Mouse (Mus musculus) retina, adult 2 months (tissue): ENCODE results near the gene Gm21190.
"Not testable (repeated sequence)": the region's sequence is repeated elsewhere in the genome, so short reads cannot be mapped to it uniquely, and the experiment has no call there.

Experiments used
- DNase-seq: peaks from one replicate; pipeline ENCODE4 v3.0.0-alpha.2; 2012; ENCODE audit warnings: low read depth, low spot score

The Gm21190 gene

GRCm38 (mm10) chr5:15529122-15529521 is at the start of gene Gm21190:
Gene Gm21190, minus strand, starts transcription at chr5:15529222.
- DNase-seq = not testable (repeated sequence)

- DNase-seq = not testable (repeated sequence)
Observed at GRCm38 (mm10) chr5:15577033-15577432, 48.0 kb upstream of the Gm21190 start, which contains the start of gene Gm21083. Gene Gm21083, plus strand, starts transcription at chr5:15577333.

- not testable (repeated sequence) for DNase-seq
Observed at GRCm38 (mm10) chr5:15573735-15574134, 44.7 kb upstream of the Gm21190 start.

- DNase-seq = not testable (repeated sequence)
Observed at GRCm38 (mm10) chr5:15561425-15562264, 32.6 kb upstream of the Gm21190 start.

- DNase-seq = not testable (repeated sequence)
Observed at GRCm38 (mm10) chr5:15558654-15559053, 29.6 kb upstream of the Gm21190 start.

GRCm38 (mm10) chr5:15549606-15550005 is 20.6 kb upstream of the Gm21190 start:
- DNase-seq = not testable (repeated sequence)

GRCm38 (mm10) chr5:15549134-15549533 is 20.1 kb upstream of the Gm21190 start:
- DNase-seq = not testable (repeated sequence)

GRCm38 (mm10) chr5:15548642-15549041 is 19.6 kb upstream of the Gm21190 start:
- not testable (repeated sequence) for DNase-seq

GRCm38 (mm10) chr5:15522470-15522869 is 6.6 kb downstream of the Gm21190 start:
- DNase-seq = not testable (repeated sequence)

GRCm38 (mm10) chr5:15522028-15522427 is 7.0 kb downstream of the Gm21190 start:
- not testable (repeated sequence) for DNase-seq

- not testable (repeated sequence) for DNase-seq
Observed at GRCm38 (mm10) chr5:15520418-15520817, 8.6 kb downstream of the Gm21190 start.

GRCm38 (mm10) chr5:15517150-15517549 is 11.9 kb downstream of the Gm21190 start:
- not testable (repeated sequence) for DNase-seq

GRCm38 (mm10) chr5:15512236-15512635 is 16.8 kb downstream of the Gm21190 start:
- not testable (repeated sequence) for DNase-seq

- not testable (repeated sequence) for DNase-seq
Observed at GRCm38 (mm10) chr5:15509911-15510310, 19.1 kb downstream of the Gm21190 start.

- DNase-seq = not testable (repeated sequence)
Observed at GRCm38 (mm10) chr5:15508460-15509451, 20.3 kb downstream of the Gm21190 start.

GRCm38 (mm10) chr5:15507757-15508459 is 21.1 kb downstream of the Gm21190 start:
- not testable (repeated sequence) for DNase-seq

- DNase-seq = no peak
Observed at GRCm38 (mm10) chr5:15507309-15507619, 21.8 kb downstream of the Gm21190 start.

GRCm38 (mm10) chr5:15506575-15507308 is 22.3 kb downstream of the Gm21190 start:
- peak; percentile 34 for DNase-seq

- not testable (repeated sequence) for DNase-seq
Observed at GRCm38 (mm10) chr5:15498774-15499400, 30.1 kb downstream of the Gm21190 start.

GRCm38 (mm10) chr5:15498350-15498749 is 30.7 kb downstream of the Gm21190 start:
- DNase-seq = not testable (repeated sequence)
